Mouse (Mus musculus): ENCODE data around the gene Fxyd7.

The Fxyd7 gene

DNA sequence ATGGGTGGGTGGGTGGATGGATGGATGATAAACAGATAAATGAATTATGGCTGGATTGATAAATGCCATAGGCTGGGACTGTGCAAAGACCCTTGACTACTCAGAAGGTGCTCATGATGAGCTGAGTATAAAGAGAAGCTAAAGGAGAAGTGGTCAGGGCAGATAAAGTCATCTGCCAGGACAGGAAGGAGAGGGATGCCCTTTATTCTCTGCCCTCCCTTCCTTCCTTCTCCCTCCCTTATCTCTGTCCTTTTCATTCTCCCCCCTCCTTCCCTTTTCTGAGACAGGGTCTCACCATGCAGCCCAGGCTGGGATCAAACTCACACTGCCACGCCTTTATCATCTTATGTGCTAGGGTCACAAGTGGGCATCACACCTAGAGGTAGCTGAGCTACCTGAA, 43.5 kb downstream of the Fxyd7 start:
- DNase-seq (ENCODE audit: low spot score): no peak

DNA sequence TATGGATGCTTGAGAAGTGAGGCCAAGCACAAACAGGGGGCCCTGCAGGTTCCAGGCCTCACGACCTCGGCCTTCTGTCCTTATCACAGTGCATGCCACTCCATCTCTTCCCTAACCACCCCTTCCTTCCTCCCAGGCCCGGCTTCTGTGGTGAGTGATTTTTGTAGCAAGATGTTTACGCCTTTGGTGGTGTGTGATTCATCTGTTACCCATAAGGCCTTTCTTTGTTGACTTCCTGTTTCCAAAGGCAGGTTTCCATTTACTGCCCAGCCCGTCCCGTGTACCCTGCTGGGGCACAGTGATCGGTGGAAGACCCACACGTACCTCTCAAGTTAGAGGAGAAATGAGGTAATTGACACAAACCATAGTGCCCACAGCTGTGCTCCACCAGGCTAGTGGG, 48.6 kb downstream of the Fxyd7 start:
- no peak for DNase-seq (ENCODE audit: low spot score)

DNA sequence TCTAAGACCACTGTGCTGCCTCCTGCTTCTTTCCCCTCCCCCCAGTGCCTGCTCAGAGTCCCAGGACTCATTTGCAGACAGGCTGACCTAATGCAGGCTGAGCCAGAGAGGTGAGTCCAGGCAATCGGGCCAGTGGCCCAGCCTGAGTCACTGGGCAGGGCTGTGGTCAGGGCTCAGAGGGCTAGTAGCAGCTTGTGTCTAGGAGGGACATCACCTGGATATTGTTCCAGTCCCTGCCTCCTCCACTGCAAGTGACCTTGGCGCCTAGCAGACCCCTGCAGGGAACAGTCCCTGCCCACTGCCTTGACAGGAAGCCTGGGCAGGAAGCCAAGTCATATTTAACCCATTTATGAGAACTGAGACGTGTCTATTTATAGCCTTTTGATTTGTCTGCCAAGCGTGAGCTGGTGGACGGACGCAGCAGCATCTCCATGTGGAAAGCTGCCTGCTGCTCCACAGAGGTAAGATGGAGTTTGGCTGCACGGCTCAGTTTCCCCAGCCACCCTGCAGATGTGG, 50.7 kb downstream of the Fxyd7 start:
- DNase-seq (ENCODE audit: low spot score): no peak

DNA sequence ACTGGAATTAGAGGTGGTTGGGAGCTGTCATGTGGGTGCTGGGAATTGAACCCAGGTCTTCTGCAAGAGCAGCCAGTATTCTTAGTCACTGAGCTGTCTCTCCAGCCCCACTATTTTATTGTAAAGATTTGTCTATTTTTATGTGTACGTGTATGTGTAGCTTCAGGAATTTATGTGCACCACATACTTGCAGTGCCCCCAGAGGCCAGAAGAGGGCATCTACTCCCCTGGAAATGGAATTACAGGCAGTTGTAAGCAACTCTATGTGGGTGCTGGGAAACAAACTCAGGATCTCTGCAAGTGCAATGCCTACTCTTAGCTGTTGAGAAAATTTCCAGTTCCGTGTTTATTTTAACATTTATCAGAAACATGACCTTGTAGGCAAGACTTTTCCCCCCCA, 54.8 kb downstream of the Fxyd7 start:
- DNase-seq (ENCODE audit: low spot score): no peak

DNA sequence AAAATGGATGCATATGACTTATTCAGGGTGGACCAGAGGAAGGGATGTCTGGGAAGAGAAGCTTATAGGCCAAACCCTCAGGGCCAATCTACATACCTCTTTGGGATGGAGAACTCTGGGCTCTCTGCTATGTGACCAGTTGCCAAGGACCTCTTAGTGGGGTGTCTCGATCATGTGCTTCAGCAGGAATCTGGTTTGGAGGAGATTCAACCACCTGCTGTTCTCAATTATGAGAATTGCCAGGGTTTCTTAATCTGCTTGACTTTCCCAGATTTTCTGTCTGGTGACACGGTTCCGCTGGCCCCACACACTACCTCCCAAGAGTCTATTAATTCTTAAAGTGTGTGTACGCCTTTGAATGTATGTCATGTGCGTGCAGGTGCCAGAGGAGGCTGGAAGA, 57.3 kb downstream of the Fxyd7 start:
- no peak for DNase-seq (ENCODE audit: low spot score)

All from retina, embryonic 14.5 days (tissue).